24 mouse cellular contexts compared by ENCODE assay signal in the genomic region with DNA sequence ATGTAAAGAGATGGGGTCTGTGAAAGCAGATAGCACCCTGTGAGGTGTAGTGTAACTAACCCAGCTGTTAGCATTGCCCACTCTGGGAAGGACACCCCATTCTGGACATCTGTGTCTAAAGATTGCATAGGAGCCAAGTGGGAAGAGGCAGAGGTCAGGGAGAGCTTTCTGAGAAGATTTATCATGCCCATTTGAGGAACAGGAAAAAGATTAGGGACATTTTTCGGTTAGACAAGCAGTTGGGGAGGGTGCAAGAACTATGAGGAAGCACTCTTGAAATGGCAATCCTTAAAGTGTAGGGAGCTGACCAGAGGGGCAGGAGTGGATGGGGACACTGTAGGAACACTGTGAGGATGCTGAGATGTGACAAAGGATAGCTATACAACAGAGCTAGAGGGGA. TPM values are rescaled to one million over a fixed set of nuclear protein-coding genes. Genes with fewer than 3 reads are reported as not detected.
DNase-seq lines count a peak whose midpoint lies in the region; ATAC-seq and TF ChIP-seq lines count a peak whose summit lies in the region.
"Had no signal": no experiment of that assay in that cellular context is flagged by ENCODE, and none has a peak within 500 bp of the region (broad histone marks: within the 10 kb centered on the region; RNA-seq: fewer than 3 reads in every experiment).

No protein-coding gene starts in this region.

- DNase-seq in limb, embryonic 10.5 days (ENCODE audit: low spot score), result no peak
- DNase-seq in kidney, adult 2 months, result no peak
- DNase-seq in stomach, postnatal 0 days (ENCODE audit: low spot score), result no peak
- DNase-seq: adrenal gland, adult 8-10 months; adrenal gland, postnatal 14 days; adrenal gland, postnatal 36 days; cerebellum, adult 11 months; cerebellum, adult 18-20 months; cerebellum, adult 8-10 months; cerebellum, adult 9-11 months; cerebellum, postnatal 14 days; cerebellum, postnatal 36 days; forebrain, postnatal 0 days had no signal

- no peak for TF ChIP-seq POLR2A in bone marrow macrophage, adult 2 months (IDR thresholded peaks at IDR 0.05; ENCODE audit: borderline replicate concordance, low read depth, low read length)
- no peak for TF ChIP-seq POLR2A in kidney, adult 2 months (IDR thresholded peaks at IDR 0.05; ENCODE audit: low read depth, low read length)

- no peak for ATAC-seq in megakaryocyte, adult 5-6 weeks (ENCODE audit: poor library complexity, severe bottlenecking)
- peak; percentile 20; the same call in 1 of the 2 replicates for ATAC-seq in granulocyte monocyte progenitor cell, adult 5-6 weeks (replicated peaks; ENCODE audit: poor library complexity, severe bottlenecking)
- ATAC-seq in megakaryocyte progenitor cell, adult 5-6 weeks (replicated peaks; ENCODE audit: poor library complexity), result 0 out of 2 replicates have a peak, but pooled peaks have one; percentile 26
- ATAC-seq in stomach, postnatal 0 days (ENCODE audit: low FRiP score, low TSS enrichment), result no peak
- ATAC-seq: activated CD4-positive, CD25-positive, alpha-beta regulatory T cell, adult 4 months; forebrain, embryonic 13.5 days; forebrain, embryonic 15.5 days; forebrain, postnatal 0 days; Patski had no signal

- H3K4me3 ChIP-seq in megakaryocyte, embryonic 14.5 days (replicated peaks), result peak overlapping the region; percentile 53
- H3K4me3 ChIP-seq in bone marrow macrophage, adult 2 months (ENCODE audit: insufficient read depth, low read length), result no peak overlapping the region
- no peak overlapping the region for H3K4me3 ChIP-seq in limb, embryonic 10.5 days
- H3K4me3 ChIP-seq in kidney, adult 2 months (ENCODE audit: insufficient read depth, low read depth, low read length), result no peak overlapping the region
- H3K4me3 ChIP-seq in stomach, postnatal 0 days (ENCODE audit: low read depth, low read length), result no peak overlapping the region
- H3K4me3 ChIP-seq: embryonic facial prominence, embryonic 10.5 days; embryonic facial prominence, embryonic 12.5 days; forebrain, embryonic 13.5 days; forebrain, embryonic 15.5 days had no signal

- H3K9me3 ChIP-seq in megakaryocyte, embryonic 14.5 days, result peaks cover 26% of the 10 kb centered on the region
- no peaks in the 10 kb centered on the region for H3K9me3 ChIP-seq in limb, embryonic 10.5 days (replicated peaks)
- H3K9me3 ChIP-seq in stomach, postnatal 0 days (ENCODE audit: control insufficient read depth, low read length), result no peaks in the 10 kb centered on the region

- peaks cover 9% of the 10 kb centered on the region for H3K4me1 ChIP-seq in megakaryocyte, embryonic 14.5 days
- H3K4me1 ChIP-seq in bone marrow macrophage, adult 2 months (ENCODE audit: control insufficient read depth, insufficient read depth, low read length), result peaks cover 26% of the 10 kb centered on the region
- H3K4me1 ChIP-seq in limb, embryonic 10.5 days, result 0 out of 2 replicates have a peak, but pooled peaks cover 3% of the 10 kb centered on the region
- no peaks in the 10 kb centered on the region for H3K4me1 ChIP-seq in kidney, adult 2 months (ENCODE audit: control insufficient read depth, insufficient read depth, low read length)
- no peaks in the 10 kb centered on the region for H3K4me1 ChIP-seq in stomach, postnatal 0 days (replicated peaks; ENCODE audit: control insufficient read depth, insufficient read depth)
- H3K4me1 ChIP-seq: embryonic facial prominence, embryonic 10.5 days; embryonic facial prominence, embryonic 12.5 days; forebrain, embryonic 13.5 days; forebrain, embryonic 15.5 days had no signal

- TF ChIP-seq EP300 in stomach, postnatal 0 days (optimal IDR thresholded peaks at IDR 0.05), result no peak

- H3K27ac ChIP-seq in bone marrow macrophage, adult 2 months (ENCODE audit: insufficient read depth, low read depth, low read length), result peak overlapping the region; percentile 36
- H3K27ac ChIP-seq in limb, embryonic 10.5 days, result no peak overlapping the region
- no peak overlapping the region for H3K27ac ChIP-seq in kidney, adult 2 months (ENCODE audit: insufficient read depth, low read depth, low read length)
- no peak overlapping the region for H3K27ac ChIP-seq in stomach, postnatal 0 days (replicated peaks)
- H3K27ac ChIP-seq: embryonic facial prominence, embryonic 10.5 days; embryonic facial prominence, embryonic 12.5 days; forebrain, embryonic 13.5 days; forebrain, embryonic 15.5 days had no signal

- H3K36me3 ChIP-seq in megakaryocyte, embryonic 14.5 days (replicated peaks; ENCODE audit: low read length), result no peaks in the 10 kb centered on the region
- H3K36me3 ChIP-seq in limb, embryonic 10.5 days, result no peaks in the 10 kb centered on the region
- no peaks in the 10 kb centered on the region for H3K36me3 ChIP-seq in kidney, adult 2 months (ENCODE audit: control insufficient read depth, insufficient read depth, low read length)
- H3K36me3 ChIP-seq in stomach, postnatal 0 days (ENCODE audit: control insufficient read depth, insufficient read depth, low read length), result no peaks in the 10 kb centered on the region
- H3K36me3 ChIP-seq: embryonic facial prominence, embryonic 10.5 days; embryonic facial prominence, embryonic 12.5 days; forebrain, embryonic 15.5 days had no signal

- TF ChIP-seq CTCF in bone marrow macrophage, adult 2 months (IDR thresholded peaks at IDR 0.05; ENCODE audit: low read depth, low read length), result no peak
- no peak for TF ChIP-seq CTCF in kidney, adult 2 months (conservative IDR thresholded peaks at IDR 0.05; ENCODE audit: insufficient read depth, insufficient read length, low read depth, low read length)
- no peak for TF ChIP-seq CTCF in stomach, postnatal 0 days (IDR thresholded peaks at IDR 0.05; ENCODE audit: low read depth)

- H3K9ac ChIP-seq in stomach, postnatal 0 days (ENCODE audit: low read length), result no peak overlapping the region
- H3K9ac ChIP-seq: embryonic facial prominence, embryonic 12.5 days; forebrain, embryonic 13.5 days; forebrain, embryonic 15.5 days; forebrain, postnatal 0 days had no signal

- 78% methylated on average over 1 of the region's 1 CpGs for WGBS in limb, embryonic 10.5 days
- WGBS in kidney, adult 2 months, result 51% methylated on average over 1 of the region's 1 CpGs
- WGBS in stomach, postnatal 0 days, result 51% methylated on average over 1 of the region's 1 CpGs

- no peak overlapping the region for H3K4me2 ChIP-seq in stomach, postnatal 0 days (replicated peaks; ENCODE audit: low read depth)
- H3K4me2 ChIP-seq: embryonic facial prominence, embryonic 12.5 days; forebrain, embryonic 13.5 days; forebrain, embryonic 15.5 days had no signal

- H3K27me3 ChIP-seq in megakaryocyte, embryonic 14.5 days (replicated peaks), result no peaks in the 10 kb centered on the region
- H3K27me3 ChIP-seq in limb, embryonic 10.5 days (ENCODE audit: low read depth, poor library complexity, severe bottlenecking), result no peaks in the 10 kb centered on the region
- no peaks in the 10 kb centered on the region for H3K27me3 ChIP-seq in kidney, adult 2 months (replicated peaks; ENCODE audit: control insufficient read depth, insufficient read depth, low read length)
- H3K27me3 ChIP-seq in stomach, postnatal 0 days (ENCODE audit: control insufficient read depth, insufficient read depth, low read length), result no peaks in the 10 kb centered on the region
- H3K27me3 ChIP-seq: forebrain, embryonic 13.5 days; forebrain, embryonic 15.5 days; Patski had no signal

RNA-seq across cellular contexts. Expression of a gene that starts 29.2 kb away (rescaled TPM):
- 8.5 and 12.5 TPM in 2 replicates for polyA plus RNA-seq in megakaryocyte, embryonic 14.5 days (2012; ENCODE audit: insufficient read depth, low replicate concordance)
- total RNA-seq in megakaryocyte, adult 5-6 weeks (2015), result 0.87 and 1.6 TPM in 2 replicates
- total RNA-seq in megakaryocyte, adult 5-6 weeks (2017), result 0.94 and 1.4 TPM in 2 replicates
- 47.0 and 49.1 TPM in 2 replicates for polyA plus RNA-seq in bone marrow macrophage, adult 2 months (2012; ENCODE audit: insufficient read depth, insufficient read length, missing spikeins)
- total RNA-seq in granulocyte monocyte progenitor cell, adult 5-6 weeks (2014; fragmentation: Nextera tagmentation), result 3.4 and 3.7 TPM in 2 replicates
- 0.69 and 1.4 TPM in 2 replicates for total RNA-seq in granulocyte monocyte progenitor cell, adult 5-6 weeks (2017)
- 2.1 and 2.2 TPM in 2 replicates for total RNA-seq in megakaryocyte progenitor cell, adult 5-6 weeks (2015)
- total RNA-seq in megakaryocyte progenitor cell, adult 5-6 weeks (2017), result 1.00 and 1.7 TPM in 2 replicates
- polyA plus RNA-seq in limb, embryonic 10.5 days (2016; fragmentation: Nextera tagmentation; extraction: Ambion mirVana), result 0.66 and 0.77 TPM in 2 replicates
- 2.1 and 2.4 TPM in 2 replicates for polyA plus RNA-seq in kidney, adult 2 months (2012; rRNA removed)
- 1.7 and 2.2 TPM in 2 replicates for polyA plus RNA-seq in stomach, postnatal 0 days (2015; fragmentation: Nextera tagmentation; extraction: Ambion mirVana)

Comparison
In these comparisons a context has a peak if more than half of its experiments do, and no peak if none do; other contexts are left out.
1. ATAC-seq: peak in granulocyte monocyte progenitor cell, adult 5-6 weeks (single experiment) and megakaryocyte progenitor cell, adult 5-6 weeks (single experiment); none in megakaryocyte, adult 5-6 weeks (single experiment) and stomach, postnatal 0 days (single experiment).